Mouse (Mus musculus) thymus, adult 2 months (tissue): ENCODE data around the gene Gm26938.

Experiments
- CTCF ChIP-seq: fragments of 200-500 bp; IDR thresholded peaks from 2 replicates; pipeline ENCODE4 v1.5.1; 2012; ENCODE audit warnings: mild to moderate bottlenecking, control low read depth, low read length, moderate library complexity, borderline replicate concordance; ENCODE audit not compliant: control insufficient read depth, poor library complexity, insufficient read depth; ENCODE audit errors: extremely low read depth
- POLR2A ChIP-seq: fragments of 200-500 bp; IDR thresholded peaks from 2 replicates; pipeline ENCODE4 v1.6.1; 2012; ENCODE audit warnings: mild to moderate bottlenecking, low read length, control low read depth, moderate library complexity; ENCODE audit not compliant: control insufficient read depth, poor library complexity, insufficient read depth; ENCODE audit errors: extremely low read depth

DNA sequence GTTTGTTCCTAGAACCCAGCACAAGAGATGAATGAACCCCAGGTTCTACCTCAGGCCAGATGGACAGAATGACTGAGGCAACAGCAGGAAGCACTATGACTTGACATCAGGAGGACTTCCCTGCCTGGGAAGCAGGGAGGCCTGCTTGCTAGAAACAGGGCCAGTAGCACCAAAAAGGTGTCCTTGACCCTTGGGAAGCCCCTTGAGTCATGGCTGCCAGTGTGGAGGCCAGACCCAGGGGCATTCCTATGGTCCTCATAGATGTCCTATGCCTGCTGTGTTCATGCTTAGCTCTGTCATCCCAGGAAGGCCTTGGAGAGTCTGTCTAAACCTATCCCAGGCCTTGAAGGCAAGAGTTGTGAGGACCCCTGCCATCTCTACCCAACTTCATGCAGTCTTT, 9.8 kb downstream of the Gm26938 start:
- TF ChIP-seq CTCF (no peak), POLR2A (no peak)
